Mouse (Mus musculus) liver, embryonic 16.5 days (tissue): ENCODE results near the gene Tpgs1. TPM values are rescaled to one million over a fixed set of nuclear protein-coding genes. Genes with fewer than 3 reads are reported as not detected.

Experiments used
- ATAC-seq: fragments of 200-750 bp; cut with Nextera tagmentation; 2 replicates; pipeline ENCODE4 v1.8.0; 2017; ENCODE audit warnings: low read depth, mild to moderate bottlenecking, moderate number of reproducible peaks, moderate library complexity
- H3K27ac ChIP-seq: fragments of 300-500 bp; sonication (generic); 2 replicates; pipeline ENCODE4 v1.5.1; 2014; ENCODE audit warnings: mild to moderate bottlenecking, low read length
- H3K27me3 ChIP-seq: fragments of 300-500 bp; sonication (generic); 2 replicates; pipeline ENCODE4 v1.6.1; 2014; ENCODE audit warnings: low read depth, low read length, mixed read lengths; ENCODE audit not compliant: control insufficient read depth, insufficient read depth
- H3K36me3 ChIP-seq: fragments of 300-500 bp; sonication (generic); 2 replicates; pipeline ENCODE4 v1.6.1; 2014; ENCODE audit warnings: mild to moderate bottlenecking; ENCODE audit not compliant: control insufficient read depth, insufficient read depth
- H3K4me1 ChIP-seq: fragments of 300-500 bp; sonication (generic); 2 replicates; pipeline ENCODE4 v1.6.1; 2014; ENCODE audit warnings: low read depth, low read length, mixed read lengths; ENCODE audit not compliant: control insufficient read depth
- H3K4me2 ChIP-seq: fragments of 300-500 bp; sonication (generic); 2 replicates; pipeline ENCODE4 v1.6.1; 2014; ENCODE audit warnings: low read depth, low read length, mixed read lengths
- H3K4me3 ChIP-seq: fragments of 300-500 bp; sonication (generic); 2 replicates; pipeline ENCODE4 v1.5.1; 2014; ENCODE audit warnings: low read depth, mild to moderate bottlenecking, low read length
- H3K9ac ChIP-seq: fragments of 300-500 bp; sonication (generic); 2 replicates; pipeline ENCODE4 v1.6.1; 2014; ENCODE audit warnings: low read depth, low read length
- H3K9me3 ChIP-seq: fragments of 300-500 bp; sonication (generic); replicated peaks from 2 replicates; pipeline ENCODE4 v1.6.1; 2016; ENCODE audit warnings: low read length; ENCODE audit not compliant: control insufficient read depth
- WGBS: fragments of 180-500 bp; shearing (Covaris S2); extraction: QIAGEN DNeasy Blood & Tissue Kit; methylation state at CpG from one replicate; pipeline ENCODE4 v1.1.7; 2014; ENCODE audit not compliant: insufficient replicate concordance; 5-methylcytosine and 5-hydroxymethylcytosine counted together
- polyA plus RNA-seq: library from polyadenylated mRNA; unstranded; fragments of >200 nt; fragmentation: Nextera tagmentation; extraction: Ambion mirVana; gene quantifications from 2 replicates; pipeline ENCODE4 v1.2.1, GENCODE M21; 2015

Gene Tpgs1
- polyA plus RNA-seq, 1 experiment from 2014 or later = 19.4 TPM

DNA sequence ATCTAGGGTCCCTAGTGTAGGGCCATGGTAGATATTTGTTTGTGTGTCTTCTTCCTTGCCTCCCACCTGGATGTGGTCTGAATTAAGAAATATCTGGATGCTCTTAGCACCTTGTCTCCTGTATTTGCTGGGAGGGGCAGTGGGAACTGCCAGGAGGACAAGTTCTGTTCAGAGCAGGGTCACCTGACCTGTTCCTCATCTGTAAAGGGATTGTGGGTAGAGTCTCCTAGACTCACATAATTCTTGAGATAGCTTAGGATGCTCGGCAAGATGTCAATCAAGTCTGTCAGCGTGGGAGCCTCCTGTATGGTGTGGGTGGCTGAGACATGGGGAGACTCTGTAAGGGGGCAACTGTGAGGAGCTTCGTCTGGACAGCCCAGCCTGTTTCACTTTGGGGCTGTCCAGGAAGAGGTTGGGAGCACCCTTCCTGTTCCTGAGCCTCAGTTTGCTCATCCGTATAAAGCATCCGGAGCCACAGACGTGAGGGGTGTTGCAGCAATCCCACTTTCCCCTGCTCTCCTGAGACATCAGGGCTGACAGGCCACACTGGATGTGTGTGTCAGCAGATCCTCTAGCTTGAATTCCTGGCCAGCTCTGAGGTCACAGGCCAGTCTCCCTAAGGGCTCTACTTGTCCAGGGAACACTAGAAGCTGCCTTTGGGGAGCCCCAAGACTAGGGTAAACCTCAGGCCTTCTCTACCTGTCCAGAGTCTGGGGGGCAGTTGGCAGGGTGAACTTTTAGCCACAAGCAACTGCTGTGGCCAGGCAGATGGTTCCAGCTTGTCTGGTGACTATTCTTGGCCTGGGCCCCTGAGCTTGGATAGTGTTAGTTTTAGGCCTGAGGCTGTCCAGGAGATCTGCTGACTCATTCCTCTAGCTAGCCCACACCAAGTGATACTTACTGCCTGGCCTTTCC, 14.8 kb downstream of the Tpgs1 start:
- H3K27me3 ChIP-seq = no peaks in the 10 kb centered on the region
- H3K4me2 ChIP-seq = peak overlapping the region; percentile 95
- peaks cover 33% of the 10 kb centered on the region for H3K4me1 ChIP-seq
- H3K9ac ChIP-seq = peak overlapping the region; percentile 86
- peak overlapping the region; percentile 72 for H3K4me3 ChIP-seq
- WGBS = 77% methylated on average over 6 of the region's 6 CpGs
- H3K27ac ChIP-seq = peak overlapping the region; percentile 68
- no peak for ATAC-seq
- peaks cover 44% of the 10 kb centered on the region for H3K36me3 ChIP-seq
- no peaks in the 10 kb centered on the region for H3K9me3 ChIP-seq

DNA sequence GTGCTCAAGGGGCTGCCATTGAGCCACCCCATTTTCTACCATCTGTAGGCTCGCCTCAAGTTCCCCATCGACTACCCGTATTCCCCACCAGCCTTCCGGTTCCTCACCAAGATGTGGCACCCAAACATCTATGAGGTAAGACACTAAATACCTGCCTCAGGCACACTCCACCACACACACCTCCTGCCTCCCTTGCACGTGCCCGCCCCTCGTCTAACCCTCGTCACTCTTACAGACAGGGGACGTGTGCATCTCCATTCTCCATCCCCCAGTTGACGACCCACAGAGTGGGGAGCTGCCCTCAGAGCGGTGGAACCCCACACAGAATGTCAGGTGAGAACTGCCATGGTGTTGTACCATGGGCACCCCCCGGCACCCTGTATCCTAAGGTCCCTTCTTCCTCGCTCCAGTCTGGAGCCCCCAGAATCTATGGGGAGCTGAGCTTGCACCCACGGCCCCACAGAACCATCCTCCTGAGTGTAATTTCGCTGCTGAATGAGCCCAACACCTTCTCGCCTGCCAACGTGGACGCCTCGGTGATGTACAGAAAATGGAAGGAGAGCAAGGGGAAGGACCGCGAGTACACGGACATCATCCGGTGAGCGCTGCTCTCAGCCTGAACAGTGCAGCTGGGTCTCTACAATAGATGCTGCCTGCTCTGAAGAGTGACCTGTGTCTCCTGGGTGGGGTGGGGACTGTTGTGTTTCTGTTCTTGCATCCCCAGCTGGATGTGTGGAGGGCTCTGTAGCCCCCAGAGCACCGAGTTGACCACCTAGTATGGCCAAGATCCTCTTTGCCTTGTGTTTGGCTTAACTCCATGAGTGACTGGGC, 15.8 kb downstream of the Tpgs1 start:
- no peak for ATAC-seq
- Histone ChIP-seq H3K27ac (peak overlapping the region; percentile 68; the same call in 1 of the 2 replicates), H3K27me3 (no peaks in the 10 kb centered on the region), H3K9me3 (no peaks in the 10 kb centered on the region), H3K4me2 (no peak overlapping the region), H3K36me3 (peaks cover 48% of the 10 kb centered on the region), H3K4me3 (no peak overlapping the region), H3K9ac (no peak overlapping the region), H3K4me1 (peaks cover 33% of the 10 kb centered on the region)
- WGBS = 90% methylated on average over 25 of the region's 25 CpGs

- H3K36me3 ChIP-seq = peaks cover 48% of the 10 kb centered on the region
- H3K27me3 ChIP-seq = no peaks in the 10 kb centered on the region
- H3K4me2 ChIP-seq = no peak overlapping the region
- ATAC-seq = no peak
- H3K4me1 ChIP-seq = peaks cover 21% of the 10 kb centered on the region
- no peak overlapping the region for H3K4me3 ChIP-seq
- no peak overlapping the region for H3K27ac ChIP-seq
- H3K9ac ChIP-seq = no peak overlapping the region
- H3K9me3 ChIP-seq = no peaks in the 10 kb centered on the region
- 84% methylated on average over 2 of the region's 2 CpGs for WGBS
Observed at GRCm38 (mm10) chr10:79686219-79686618, 17.1 kb downstream of the Tpgs1 start.

DNA sequence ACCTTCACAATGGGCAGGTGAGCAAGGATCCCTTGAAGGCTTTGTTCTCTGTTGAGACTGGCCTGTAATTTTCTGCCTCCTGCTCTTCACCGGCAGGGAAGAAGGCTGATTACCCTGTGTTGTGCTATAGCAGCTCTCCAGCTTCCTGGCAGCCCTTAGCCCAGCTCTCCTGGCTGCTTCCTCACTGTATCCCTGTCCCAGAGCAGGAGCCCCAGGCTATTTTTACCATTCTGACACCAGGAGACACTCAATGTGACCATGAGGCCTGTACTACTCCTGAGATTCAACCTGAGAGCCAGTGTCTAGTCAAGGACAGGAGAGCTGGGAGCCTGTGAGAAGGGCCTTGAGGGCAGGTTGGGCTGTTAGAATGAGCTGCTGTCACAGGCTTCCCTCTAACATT, 17.5 kb downstream of the Tpgs1 start:
- Histone ChIP-seq H3K9ac (no peak overlapping the region), H3K27me3 (no peaks in the 10 kb centered on the region), H3K27ac (no peak overlapping the region), H3K4me3 (no peak overlapping the region), H3K36me3 (peaks cover 48% of the 10 kb centered on the region), H3K4me2 (no peak overlapping the region), H3K4me1 (peaks cover 20% of the 10 kb centered on the region), H3K9me3 (no peaks in the 10 kb centered on the region)
- ATAC-seq = no peak
- 90% methylated on average over 1 of the region's 1 CpGs for WGBS

DNA sequence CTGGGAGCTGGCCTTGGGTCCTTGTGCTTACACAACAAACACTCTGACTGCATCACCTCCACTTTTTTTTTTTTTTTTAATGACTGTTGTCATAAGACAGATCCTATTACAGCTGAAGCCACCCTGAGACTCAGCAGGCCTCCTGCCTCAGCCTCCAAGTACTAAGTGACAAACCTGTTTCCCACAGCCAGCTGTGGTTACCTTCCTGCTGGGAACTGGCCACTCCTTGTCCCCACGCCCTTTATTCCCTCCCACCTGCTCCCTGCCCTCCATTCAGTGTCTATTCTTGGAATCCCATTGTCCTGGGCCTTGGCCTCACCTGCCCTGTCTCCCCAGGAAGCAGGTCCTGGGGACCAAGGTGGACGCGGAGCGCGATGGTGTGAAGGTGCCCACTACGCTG, 18.3 kb downstream of the Tpgs1 start:
- Histone ChIP-seq H3K4me2 (no peak overlapping the region), H3K27me3 (no peaks in the 10 kb centered on the region), H3K9me3 (no peaks in the 10 kb centered on the region), H3K27ac (no peak overlapping the region), H3K4me1 (peaks cover 20% of the 10 kb centered on the region), H3K9ac (no peak overlapping the region), H3K36me3 (peaks cover 48% of the 10 kb centered on the region), H3K4me3 (no peak overlapping the region)
- no peak for ATAC-seq
- 90% methylated on average over 6 of the region's 6 CpGs for WGBS

DNA sequence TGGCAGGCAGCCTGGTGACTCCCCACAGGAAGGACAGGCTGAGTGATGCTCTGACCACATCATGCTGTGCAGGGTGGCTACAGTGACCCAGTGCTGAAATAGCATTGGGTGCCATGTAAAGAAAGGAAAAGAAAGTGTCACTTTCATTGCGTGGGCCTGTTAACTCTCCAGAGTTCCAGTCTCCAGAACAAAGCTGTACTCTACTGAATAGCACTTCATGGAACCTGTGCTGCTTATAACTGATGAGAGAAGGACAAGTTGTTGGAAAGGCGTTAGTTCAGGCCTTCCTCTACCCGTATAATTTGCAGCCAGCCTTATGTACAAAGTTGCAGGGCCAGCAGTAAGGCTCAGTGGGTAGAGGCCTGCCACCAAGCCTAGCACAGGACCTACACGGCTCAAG, 19.6 kb downstream of the Tpgs1 start, which contains the start of gene Gzmm:
Gzmm (plus strand) TSS at position 301 of the 400 bp plus-strand sequence.
- no peaks in the 10 kb centered on the region for H3K27me3 ChIP-seq
- no peak within 1 kb of the TSS for H3K4me3 ChIP-seq
- H3K36me3 ChIP-seq = peaks cover 48% of the 10 kb centered on the region
- WGBS = 75% methylated on average over 4 of the region's 4 CpGs
- no peak for ATAC-seq
- H3K27ac ChIP-seq = no peak within 1 kb of the TSS
- no peak within 1 kb of the TSS for H3K9ac ChIP-seq
- no peaks in the 10 kb centered on the region for H3K9me3 ChIP-seq
- H3K4me2 ChIP-seq = no peak within 1 kb of the TSS
- peaks cover 9% of the 10 kb centered on the region for H3K4me1 ChIP-seq

- no peak overlapping the region for H3K9ac ChIP-seq
- peaks cover 48% of the 10 kb centered on the region for H3K36me3 ChIP-seq
- H3K4me1 ChIP-seq = peaks cover 5% of the 10 kb centered on the region
- no peak for ATAC-seq
- no peak overlapping the region for H3K27ac ChIP-seq
- no peak overlapping the region for H3K4me3 ChIP-seq
- 83% methylated on average over 3 of the region's 3 CpGs for WGBS
- H3K4me2 ChIP-seq = no peak overlapping the region
- no peaks in the 10 kb centered on the region for H3K9me3 ChIP-seq
- H3K27me3 ChIP-seq = no peaks in the 10 kb centered on the region
Observed at GRCm38 (mm10) chr10:79689178-79689577, 20.0 kb downstream of the Tpgs1 start.

DNA sequence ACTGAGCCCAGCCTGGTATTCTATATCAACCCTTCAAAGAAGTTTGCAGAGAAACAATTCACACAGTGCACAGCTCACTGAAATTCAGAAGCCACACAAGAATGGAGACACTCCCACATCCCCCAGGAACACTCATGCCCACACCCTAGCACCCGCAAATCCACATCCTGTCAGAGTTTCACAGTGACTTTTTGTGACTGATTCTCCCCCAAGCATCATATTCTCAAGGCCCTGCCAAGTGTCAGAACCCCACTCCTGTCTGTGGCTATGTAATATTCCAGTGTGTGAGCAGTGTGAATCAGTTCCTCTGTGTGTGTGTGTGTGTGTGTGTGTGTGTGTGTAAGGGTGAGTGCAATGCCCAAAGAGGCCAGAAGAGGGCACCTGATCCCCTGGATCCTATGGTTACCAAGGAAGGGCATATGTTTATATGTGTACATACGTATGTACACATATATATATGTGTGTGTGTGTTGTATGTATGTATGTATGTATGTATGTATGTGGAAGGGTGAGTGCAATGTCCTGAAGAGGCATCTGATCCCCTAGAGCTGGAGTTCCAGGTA, 22.9 kb downstream of the Tpgs1 start:
- H3K27me3 ChIP-seq = no peaks in the 10 kb centered on the region
- no peak overlapping the region for H3K27ac ChIP-seq
- H3K4me2 ChIP-seq = no peak overlapping the region
- ATAC-seq = no peak
- H3K4me1 ChIP-seq = peaks cover 8% of the 10 kb centered on the region
- WGBS = 85% methylated on average over 2 of the region's 2 CpGs
- no peak overlapping the region for H3K9ac ChIP-seq
- H3K36me3 ChIP-seq = peaks cover 22% of the 10 kb centered on the region
- no peak overlapping the region for H3K4me3 ChIP-seq
- no peaks in the 10 kb centered on the region for H3K9me3 ChIP-seq
